Mouse (Mus musculus) erythroblast, embryonic 14.5 days (primary cell): ENCODE data around the gene Bpifb9b. TPM values are rescaled to one million over a fixed set of nuclear protein-coding genes. Genes with fewer than 3 reads are reported as not detected.
"Not testable (repeated sequence)": the region's sequence is repeated elsewhere in the genome, so short reads cannot be mapped to it uniquely, and the experiment has no call there.

Source experiments
- H3K27me3 ChIP-seq: 2 replicates; pipeline ENCODE4 v1.6.1; 2012; ENCODE audit warnings: inconsistent platforms; ENCODE audit not compliant: control insufficient read depth
- H3K36me3 ChIP-seq: 2 replicates; pipeline ENCODE4 v1.6.1; 2012; ENCODE audit warnings: mild to moderate bottlenecking, inconsistent platforms; ENCODE audit not compliant: control insufficient read depth
- H3K4me1 ChIP-seq: 2 replicates; pipeline ENCODE4 v1.6.1; 2012; ENCODE audit warnings: inconsistent platforms; ENCODE audit not compliant: control insufficient read depth
- H3K4me3 ChIP-seq: replicated peaks from 2 replicates; pipeline ENCODE3; 2012; ENCODE audit warnings: moderate library complexity, mild to moderate bottlenecking, inconsistent platforms
- H3K9me3 ChIP-seq: 2 replicates; pipeline ENCODE4 v1.6.1; 2012; ENCODE audit warnings: low read length, inconsistent platforms, mixed read lengths; ENCODE audit not compliant: control insufficient read depth
- GATA1 ChIP-seq: IDR thresholded peaks from 2 replicates; pipeline ENCODE4 v1.6.1; 2012; ENCODE audit warnings: low read length, inconsistent platforms, mixed read lengths
- TAL1 ChIP-seq: IDR thresholded peaks from 3 replicates; pipeline ENCODE4 v1.6.1; 2012; ENCODE audit warnings: low read length, inconsistent platforms, mixed read lengths
- polyA plus RNA-seq: library from polyadenylated mRNA; stranded (reverse); fragments of >175 nt; gene quantifications from 2 replicates; pipeline ENCODE4 v1.2.3, GENCODE M21; 2012

Bpifb9b gene
- not detected in 2 replicates for polyA plus RNA-seq

DNA sequence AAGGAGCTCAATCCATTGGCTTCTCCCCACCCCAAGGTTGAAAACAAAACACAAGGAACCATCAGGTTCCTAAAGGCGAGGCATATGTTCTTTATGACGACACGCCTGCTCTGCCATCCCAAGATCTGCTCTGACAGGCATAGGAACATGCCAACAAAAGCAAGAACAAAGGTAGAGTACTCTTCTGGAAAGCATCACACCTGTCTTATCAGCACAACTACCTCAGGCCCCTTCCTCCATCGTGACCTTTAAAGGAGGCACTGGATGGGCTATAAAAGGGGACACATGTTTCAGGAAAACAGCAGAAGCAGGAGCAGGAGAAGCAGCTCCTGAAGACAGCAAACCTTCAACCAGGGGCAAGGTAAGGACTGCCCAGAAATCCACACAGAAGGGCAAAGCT, at the start of gene Bpifb9b:
Bpifb9b (plus strand) TSS at position 301 of the 400 bp plus-strand sequence.
- H3K9me3 ChIP-seq, H3K27me3 ChIP-seq, H3K36me3 ChIP-seq, H3K4me3 ChIP-seq, H3K4me1 ChIP-seq: not testable (repeated sequence)

DNA sequence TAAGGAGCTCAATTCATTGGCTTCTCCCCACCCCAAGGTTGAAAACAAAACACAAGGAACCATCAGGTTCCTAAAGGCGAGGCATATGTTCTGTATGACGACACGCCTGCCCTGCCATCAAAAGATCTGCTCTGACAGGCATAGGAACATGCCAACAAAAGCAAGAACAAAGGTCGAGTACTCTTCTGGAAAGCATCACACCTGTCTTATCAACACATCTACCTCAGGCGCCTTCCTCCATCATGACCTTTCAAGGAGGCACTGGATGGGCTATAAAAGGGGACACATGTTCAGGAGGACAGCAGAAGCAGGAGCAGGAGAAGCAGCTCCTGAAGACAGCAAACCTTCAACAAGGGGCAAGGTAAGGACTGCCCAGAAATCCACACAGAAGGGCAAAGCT, 49.5 kb upstream of the Bpifb9b start, which contains the start of gene Bpifb9a:
Bpifb9a (plus strand) TSS at position 301 of the 400 bp plus-strand sequence.
- not testable (repeated sequence) for H3K36me3 ChIP-seq, H3K27me3 ChIP-seq, H3K4me1 ChIP-seq, H3K4me3 ChIP-seq, H3K9me3 ChIP-seq

DNA sequence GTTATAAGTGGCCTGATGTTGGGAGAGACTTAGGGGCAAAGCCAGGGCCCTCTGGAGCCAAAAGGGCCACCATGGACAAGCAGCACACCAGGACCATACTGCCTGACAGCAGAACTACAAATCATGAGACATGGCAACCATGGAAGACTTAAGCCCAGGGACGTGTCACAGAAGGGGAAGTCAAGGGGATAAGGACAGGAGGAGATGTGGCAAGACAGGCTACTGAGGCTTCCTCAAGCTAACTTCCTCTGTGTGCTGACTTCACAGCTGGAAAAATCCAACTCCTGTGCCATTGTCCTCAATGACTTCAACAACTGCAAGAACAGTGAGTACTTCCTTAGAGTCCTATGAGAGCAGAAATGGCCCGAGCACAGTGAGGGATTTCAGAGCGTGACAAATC, 42.6 kb upstream of the Bpifb9b start:
- not testable (repeated sequence) for H3K27me3 ChIP-seq, H3K9me3 ChIP-seq, H3K36me3 ChIP-seq, H3K4me1 ChIP-seq, H3K4me3 ChIP-seq

DNA sequence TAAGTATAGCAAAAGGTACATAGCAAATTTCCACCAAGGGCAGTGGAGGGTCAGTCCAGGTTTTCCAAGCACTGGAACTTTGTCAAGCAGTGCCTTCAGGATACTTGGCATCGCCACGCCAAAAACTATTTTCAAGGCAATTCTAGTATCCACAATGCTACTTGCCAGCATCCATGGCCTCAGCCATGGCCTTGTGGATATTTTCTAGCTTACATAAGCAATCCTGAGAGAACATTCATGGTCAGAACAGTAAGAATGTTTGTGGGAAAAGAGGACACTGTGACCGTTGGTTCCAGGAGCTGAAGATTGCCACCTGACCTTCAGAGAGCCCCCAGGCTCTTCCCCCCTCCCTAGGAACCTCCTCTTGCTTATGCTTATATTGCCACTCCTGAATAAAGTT, 15.2 kb upstream of the Bpifb9b start:
- not testable (repeated sequence) for H3K4me3 ChIP-seq, H3K36me3 ChIP-seq, H3K27me3 ChIP-seq, H3K9me3 ChIP-seq, H3K4me1 ChIP-seq

DNA sequence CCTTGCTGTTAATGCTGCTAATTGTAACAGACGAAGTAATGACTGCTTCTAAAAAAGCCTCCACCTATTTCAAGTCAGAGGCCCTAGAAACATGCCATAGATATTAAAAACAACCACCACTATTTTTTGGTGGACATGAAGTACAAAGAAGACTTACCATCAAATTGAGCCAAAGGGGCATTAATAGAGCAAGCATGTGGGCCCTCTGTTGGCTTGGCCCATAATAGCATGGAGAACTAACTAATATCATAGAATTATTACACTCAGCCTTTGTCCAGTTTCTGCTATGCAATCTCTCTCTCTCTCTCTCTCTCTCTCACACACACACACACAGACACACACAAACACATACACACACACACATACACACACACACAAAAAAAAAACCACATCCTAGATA, 14.2 kb upstream of the Bpifb9b start:
- H3K27me3 ChIP-seq, result no peaks in the 10 kb centered on the region
- H3K36me3 ChIP-seq, result no peaks in the 10 kb centered on the region
- H3K4me1 ChIP-seq, result no peaks in the 10 kb centered on the region
- no peak for TF ChIP-seq GATA1
- TF ChIP-seq TAL1, result no peak
- H3K4me3 ChIP-seq, result no peak overlapping the region
- no peaks in the 10 kb centered on the region for H3K9me3 ChIP-seq

- H3K36me3 ChIP-seq, H3K4me1 ChIP-seq, H3K4me3 ChIP-seq, H3K9me3 ChIP-seq, H3K27me3 ChIP-seq: not testable (repeated sequence)
Measured at GRCm38 (mm10) chr2:154294746-154295145, 12.3 kb upstream of the Bpifb9b start.

DNA sequence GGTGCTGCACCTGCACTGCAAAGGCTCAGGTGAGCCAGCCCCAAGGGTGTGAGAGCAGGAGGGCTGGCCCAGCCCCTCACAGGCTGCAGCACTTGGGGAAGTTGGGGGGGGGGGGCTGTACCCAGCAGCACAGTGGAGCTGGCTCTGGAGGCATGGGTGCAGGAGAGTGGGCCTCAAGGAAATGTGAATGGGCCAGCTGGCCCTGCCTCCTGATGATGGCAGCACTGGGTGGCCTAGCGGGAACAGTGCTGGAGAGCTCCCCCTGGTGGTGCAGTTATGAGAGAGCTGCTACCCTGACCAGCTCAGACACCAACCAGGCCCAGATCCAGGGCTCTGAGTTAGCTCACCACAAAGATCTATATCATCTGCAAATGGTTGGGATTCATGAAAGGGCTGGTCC, 6.5 kb upstream of the Bpifb9b start:
- no peaks in the 10 kb centered on the region for H3K36me3 ChIP-seq
- H3K9me3 ChIP-seq, result no peaks in the 10 kb centered on the region
- no peaks in the 10 kb centered on the region for H3K27me3 ChIP-seq
- no peak overlapping the region for H3K4me3 ChIP-seq
- H3K4me1 ChIP-seq, result no peaks in the 10 kb centered on the region; the same call in none of the 2 replicates
- TF ChIP-seq TAL1, result no peak
- no peak for TF ChIP-seq GATA1

GRCm38 (mm10) chr2:154301763-154302162, 5.3 kb upstream of the Bpifb9b start:
- Histone ChIP-seq H3K4me3 (no peak overlapping the region), H3K27me3 (no peaks in the 10 kb centered on the region), H3K36me3 (no peaks in the 10 kb centered on the region), H3K9me3 (no peaks in the 10 kb centered on the region), H3K4me1 (no peaks in the 10 kb centered on the region; the same call in none of the 2 replicates)
- TF ChIP-seq GATA1 (no peak), TAL1 (no peak)

- not testable (repeated sequence) for H3K4me1 ChIP-seq, H3K27me3 ChIP-seq, H3K4me3 ChIP-seq, H3K9me3 ChIP-seq, H3K36me3 ChIP-seq
Measured at GRCm38 (mm10) chr2:154304604-154305003, 2.4 kb upstream of the Bpifb9b start.

GRCm38 (mm10) chr2:154313771-154314170, 6.7 kb downstream of the Bpifb9b start:
- not testable (repeated sequence) for H3K4me1 ChIP-seq, H3K4me3 ChIP-seq, H3K36me3 ChIP-seq, H3K9me3 ChIP-seq, H3K27me3 ChIP-seq

- Histone ChIP-seq H3K9me3 (peaks cover 6% of the 10 kb centered on the region), H3K27me3 (no peaks in the 10 kb centered on the region), H3K4me1 (peaks cover 15% of the 10 kb centered on the region), H3K36me3 (no peaks in the 10 kb centered on the region), H3K4me3 (no peak overlapping the region)
- TF ChIP-seq TAL1 (peak; percentile 44; the same call in 2 of the 3 replicates), GATA1 (no peak)
Measured at GRCm38 (mm10) chr2:154326852-154327251, 19.8 kb downstream of the Bpifb9b start.
